Mouse (Mus musculus) left cerebral cortex, adult 11 months (tissue): ENCODE data around the gene Miox.

ENCODE experiments used
- DNase-seq: peaks from one replicate; pipeline ENCODE4 v3.0.0; 2022; ENCODE audit warnings: low spot score

The Miox gene

DNA sequence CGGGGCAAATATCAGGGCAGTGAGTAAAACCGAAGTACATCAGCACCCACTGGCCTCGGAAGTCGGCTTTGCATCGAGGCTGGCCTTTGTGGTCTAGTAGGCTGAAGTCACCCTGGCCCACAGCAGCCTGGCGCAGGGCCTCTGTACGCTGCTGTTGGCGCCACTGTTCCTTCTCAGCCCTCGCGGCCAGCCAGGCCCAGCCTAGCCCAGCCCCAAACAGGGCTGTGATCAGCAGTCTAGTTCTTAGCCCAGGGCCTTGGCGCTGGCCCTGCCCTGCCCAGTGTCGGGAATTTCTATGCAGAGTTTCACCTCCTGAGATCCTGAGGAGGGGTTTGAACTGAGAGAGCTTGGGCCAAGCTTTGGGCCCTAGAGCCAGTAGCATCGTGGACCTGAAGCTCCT is 37.9 kb downstream of the Miox start:
- no peak for DNase-seq

DNA sequence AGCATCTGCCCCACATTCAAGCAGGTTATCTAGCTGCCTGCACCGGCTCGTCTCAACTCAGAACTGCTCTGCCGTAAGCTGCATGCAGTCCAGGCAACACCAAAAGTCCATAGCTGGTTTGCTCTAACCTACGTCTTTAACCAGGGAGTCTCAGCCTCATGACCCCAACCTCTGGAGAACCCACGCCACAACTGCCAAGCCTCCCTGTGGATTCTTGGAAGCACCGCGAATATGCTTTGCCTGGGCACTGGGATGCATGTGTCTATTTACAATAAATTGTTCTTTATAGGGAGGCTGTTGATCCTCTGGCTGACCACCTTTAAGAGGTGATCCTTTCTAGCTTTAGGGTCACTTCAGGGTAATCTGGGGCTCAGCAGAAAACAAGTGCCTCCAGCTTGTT is 38.3 kb downstream of the Miox start:
- DNase-seq = no peak

DNA sequence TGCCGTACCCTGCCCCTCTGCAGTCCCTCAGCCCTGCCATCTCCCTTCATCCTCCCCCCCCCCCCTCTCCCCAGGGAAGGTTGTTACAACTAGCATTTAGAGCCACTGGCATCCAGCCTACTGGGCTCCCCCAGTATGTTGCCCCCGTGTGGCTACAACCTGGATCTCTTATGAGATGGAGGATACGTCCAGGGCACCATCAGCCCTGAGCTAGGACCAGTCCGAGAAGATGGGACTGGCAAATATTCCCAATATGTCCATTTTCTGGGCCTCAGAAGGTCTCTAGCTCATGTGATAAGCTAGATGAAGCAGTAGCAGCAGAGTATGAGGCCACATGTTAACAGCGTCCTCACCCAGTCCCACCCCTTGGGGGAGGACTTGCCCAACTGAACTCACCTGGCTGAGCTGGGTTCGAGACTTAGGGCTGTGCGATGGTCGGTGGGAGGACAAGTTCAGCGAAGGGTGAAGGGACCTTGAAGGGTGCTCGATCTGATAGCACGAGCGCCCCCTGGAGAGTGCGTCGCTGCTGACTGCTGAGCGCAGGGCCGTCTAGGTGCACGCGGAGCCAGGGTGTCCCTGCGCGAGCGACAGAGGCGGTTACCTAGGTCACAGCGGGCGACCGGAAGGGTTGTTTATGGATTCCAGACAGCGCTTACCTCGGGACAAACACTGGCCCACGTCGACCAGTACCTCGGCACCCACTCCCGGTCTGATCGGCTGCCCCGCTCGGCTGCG is 39.0 kb downstream of the Miox start:
- peak; percentile 79 for DNase-seq

GRCm38 (mm10) chr15:89373762-89374248 is 39.6 kb downstream of the Miox start, which contains the start of gene Sco2:
Gene Sco2 (minus strand): TSS chr15:89373846.
- peak; percentile 84 for DNase-seq

DNA sequence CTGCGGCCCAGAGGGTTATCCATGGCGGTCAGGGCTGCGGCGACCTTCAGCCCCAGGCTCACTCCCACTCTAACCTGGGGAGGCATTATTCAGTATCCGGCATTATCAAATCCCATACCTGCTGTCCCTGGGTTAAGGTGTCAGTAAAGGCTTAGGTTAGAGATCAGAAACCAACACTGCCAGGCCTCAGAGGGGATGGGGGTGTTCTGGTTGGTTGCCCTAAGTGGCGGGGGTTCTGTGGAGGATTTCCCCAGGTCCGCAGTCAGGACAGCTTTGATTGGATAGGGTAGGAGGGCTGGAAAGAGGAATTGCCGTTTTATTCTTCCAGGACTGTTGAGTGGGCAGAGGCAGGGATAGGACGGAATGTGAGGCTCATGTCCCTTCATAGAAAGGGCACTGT is 40.1 kb downstream of the Miox start:
- DNase-seq = no peak

DNA sequence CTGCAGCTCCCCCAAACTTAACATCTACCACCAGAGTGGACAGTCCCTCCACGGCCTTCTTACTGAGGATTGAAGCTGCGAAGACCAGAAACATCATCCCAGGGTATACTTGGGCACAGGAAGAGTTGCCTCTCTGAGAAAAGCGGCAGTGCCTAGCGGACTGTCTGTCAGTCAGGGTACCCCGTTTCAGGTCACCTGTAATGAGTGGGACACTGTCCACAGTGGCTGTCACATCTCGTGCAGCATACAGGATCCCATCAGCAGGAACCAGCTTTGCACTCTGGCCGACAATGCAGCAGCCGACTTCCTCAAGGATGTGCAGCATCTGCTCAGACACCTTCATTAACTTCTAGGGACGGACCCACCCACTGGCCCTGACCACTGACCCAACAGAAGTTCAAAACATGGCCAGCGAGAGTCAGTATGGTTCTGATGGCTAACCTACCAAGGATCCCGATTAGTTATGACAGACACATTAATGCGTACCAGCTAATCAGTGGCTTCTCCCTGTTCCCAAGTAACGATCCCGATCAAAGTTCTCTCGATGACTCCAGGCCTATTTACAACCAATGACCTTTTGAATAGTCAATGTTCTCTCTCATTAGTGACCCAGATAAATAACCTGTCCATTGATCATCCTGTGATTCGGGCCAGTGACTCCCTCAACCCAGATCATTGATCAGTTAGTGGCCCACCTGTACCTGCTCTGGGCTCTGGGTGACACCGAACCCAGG is 40.8 kb downstream of the Miox start:
- no peak for DNase-seq

DNA sequence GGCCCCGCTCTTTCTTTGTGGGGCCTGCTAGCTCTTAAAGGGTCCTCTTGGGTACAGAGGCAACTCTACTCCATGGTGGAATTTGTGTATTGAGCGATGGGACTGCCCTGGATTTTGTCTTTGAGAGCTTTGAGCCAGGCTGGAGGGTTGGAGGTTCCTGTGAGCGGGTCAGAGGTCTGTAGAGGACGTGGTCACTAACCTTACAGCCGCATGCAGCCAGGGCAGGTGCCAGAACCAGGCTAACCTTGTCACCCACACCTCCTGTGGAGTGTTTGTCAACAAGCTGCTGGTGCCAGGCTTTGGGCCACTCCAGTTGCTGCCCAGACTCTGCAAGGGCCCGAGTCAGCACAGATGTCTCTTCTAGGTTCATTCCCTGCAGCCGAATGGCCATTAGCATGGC is 41.8 kb downstream of the Miox start:
- no peak for DNase-seq

GRCm38 (mm10) chr15:89376957-89377356 is 42.8 kb downstream of the Miox start, which contains the start of gene Tymp:
Gene Tymp (minus strand): TSS chr15:89377039.
- no peak for DNase-seq

- DNase-seq = no peak
These were observed 43.2 kb downstream of the Miox start for GRCm38 (mm10) chr15:89377362-89377761.

DNA sequence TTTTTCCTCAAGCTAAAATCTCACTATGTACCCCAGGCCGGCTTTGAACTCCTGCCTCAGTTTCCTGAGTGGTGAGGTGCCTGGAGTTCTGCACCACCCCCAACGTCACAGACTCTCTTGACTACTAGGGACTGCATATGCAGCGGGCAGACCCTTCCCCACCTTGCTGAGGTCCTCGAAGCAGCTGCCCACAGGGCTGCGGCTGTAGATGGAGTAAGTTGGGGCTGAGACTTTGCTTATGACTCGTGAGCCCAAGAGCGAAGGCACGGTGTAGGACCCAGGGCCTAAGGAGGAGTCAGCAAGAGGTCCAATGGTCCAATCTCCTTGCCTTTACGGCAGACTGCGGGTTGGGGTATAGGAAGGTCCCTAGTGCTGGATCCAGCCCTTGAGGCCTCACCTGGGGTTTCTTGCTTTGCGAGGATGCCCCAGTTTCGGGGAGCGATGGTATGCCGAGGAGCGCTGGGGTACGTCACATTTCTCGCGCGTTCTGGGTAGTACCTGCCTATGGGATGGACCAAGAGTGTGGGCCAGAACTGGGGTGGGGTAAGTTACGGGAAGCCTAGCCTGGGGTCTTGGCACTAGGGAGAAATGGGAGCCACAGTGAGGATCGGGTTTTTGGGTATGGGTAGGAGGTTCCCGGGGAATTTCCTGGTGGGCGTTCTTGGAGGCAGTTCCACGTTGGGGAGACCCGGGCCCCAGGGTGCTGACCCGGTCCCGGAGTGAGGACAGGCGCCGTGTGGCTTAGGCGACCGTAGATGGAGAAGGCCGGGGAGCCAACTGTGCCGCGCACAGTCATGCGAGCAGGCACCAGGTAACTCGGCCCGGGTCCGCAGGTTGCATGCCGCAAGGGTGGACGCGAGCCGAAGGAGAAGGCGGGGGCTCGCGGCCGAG is 44.0 kb downstream of the Miox start:
- no peak for DNase-seq

GRCm38 (mm10) chr15:89378831-89379401 is 44.7 kb downstream of the Miox start, which contains the start of gene Odf3b:
Gene Odf3b (minus strand): TSS chr15:89379282.
- no peak for DNase-seq

GRCm38 (mm10) chr15:89379429-89379828 is 45.2 kb downstream of the Miox start:
- no peak for DNase-seq

DNA sequence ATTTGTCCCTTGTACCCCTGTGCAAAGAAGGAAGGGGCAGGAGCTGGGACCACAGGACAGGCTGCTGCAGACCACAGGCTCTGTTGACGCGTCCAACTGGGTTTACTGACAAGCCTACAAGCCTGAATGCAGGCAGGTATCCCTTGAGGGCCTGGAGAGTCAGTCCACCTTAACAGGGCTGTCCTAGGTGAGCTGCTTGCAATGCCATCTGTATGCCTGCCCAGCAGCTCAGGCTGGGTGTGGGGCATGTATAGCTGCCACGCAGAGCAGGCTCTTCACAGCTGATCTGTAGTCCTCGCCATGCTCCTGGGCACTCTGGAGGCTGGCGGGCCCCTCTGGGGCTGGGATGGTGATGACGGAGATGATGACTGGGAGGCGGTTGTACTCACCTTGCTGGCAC is 50.4 kb downstream of the Miox start, which contains the start of gene Klhdc7b:
Gene Klhdc7b, plus strand, starts transcription at position 301 of the 400 bp plus-strand sequence.
- DNase-seq = no peak
